Mouse (Mus musculus): Measurements from ENCODE around the gene Sema4c. TPM values are rescaled to one million over a fixed set of nuclear protein-coding genes. Genes with fewer than 3 reads are reported as not detected.

Gene Sema4c
- polyA plus RNA-seq, 1 experiment from 2014 or later, result 10.0 TPM

DNA sequence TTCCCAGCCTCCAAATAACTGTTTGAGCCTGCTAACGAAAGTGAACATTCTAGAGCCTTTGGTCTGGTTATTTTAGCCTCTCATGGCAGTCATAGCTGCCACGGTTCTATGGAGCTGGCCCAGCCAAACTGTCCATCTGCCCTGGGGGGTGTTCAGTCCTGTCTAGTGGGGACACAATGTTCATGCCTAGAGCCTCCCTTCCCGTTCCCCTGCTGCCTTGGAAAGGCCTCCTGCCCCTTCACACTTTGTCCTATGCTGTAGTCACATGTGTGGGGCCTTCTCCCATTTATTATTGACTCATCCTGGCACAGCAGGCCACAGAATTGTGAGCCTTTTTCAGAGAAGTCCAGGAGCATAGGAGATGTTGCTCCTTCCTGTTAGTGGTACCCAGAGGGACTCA, 39.9 kb downstream of the Sema4c start:
- no peak overlapping the region for H3K4me3 ChIP-seq
- no peak for ATAC-seq (ENCODE audit: extremely low read depth, insufficient number of reproducible peaks, low FRiP score, low TSS enrichment)
- H3K36me3 ChIP-seq, result peaks cover 76% of the 10 kb centered on the region
- 80% methylated on average over 3 of the region's 3 CpGs for WGBS
- no peak overlapping the region for H3K4me2 ChIP-seq
- no peaks in the 10 kb centered on the region for H3K27me3 ChIP-seq (replicated peaks)
- peaks cover 62% of the 10 kb centered on the region for H3K4me1 ChIP-seq
- H3K9me3 ChIP-seq, result no peaks in the 10 kb centered on the region
- H3K27ac ChIP-seq (replicated peaks), result no peak overlapping the region
- 0 out of 2 replicates have a peak overlapping the region, but pooled peaks have one; percentile 61 for H3K9ac ChIP-seq

DNA sequence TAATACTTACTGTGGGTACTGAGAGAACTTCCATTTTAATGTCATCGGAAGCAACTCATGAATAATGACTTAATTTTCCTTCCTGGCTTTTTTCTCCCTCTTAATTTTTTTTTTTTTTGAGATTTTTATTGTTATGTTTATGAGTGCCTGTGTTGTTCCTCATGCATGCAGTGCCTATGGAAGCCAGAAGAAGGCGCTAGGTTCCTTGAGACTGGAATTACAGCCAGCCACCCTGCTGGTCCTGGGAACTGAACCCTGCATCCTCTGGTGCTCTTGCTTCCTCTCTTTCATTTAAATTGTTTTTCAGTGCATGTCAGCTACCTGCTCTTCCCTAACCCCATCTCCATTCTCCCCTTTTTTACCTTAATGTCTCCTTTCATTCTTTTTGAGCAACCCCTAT, 44.4 kb downstream of the Sema4c start:
- peaks cover 3% of the 10 kb centered on the region; the same call in 1 of the 2 replicates for H3K9me3 ChIP-seq
- H3K27me3 ChIP-seq (replicated peaks), result no peaks in the 10 kb centered on the region
- peaks cover 32% of the 10 kb centered on the region for H3K36me3 ChIP-seq
- peaks cover 50% of the 10 kb centered on the region for H3K4me1 ChIP-seq
- 62% methylated on average over 2 of the region's 2 CpGs for WGBS
- no peak for ATAC-seq (ENCODE audit: extremely low read depth, insufficient number of reproducible peaks, low FRiP score, low TSS enrichment)
- H3K4me2 ChIP-seq, result peak overlapping the region; percentile 96
- no peak overlapping the region for H3K27ac ChIP-seq (replicated peaks)
- peak overlapping the region; percentile 72 for H3K4me3 ChIP-seq
- peak overlapping the region; percentile 87 for H3K9ac ChIP-seq

DNA sequence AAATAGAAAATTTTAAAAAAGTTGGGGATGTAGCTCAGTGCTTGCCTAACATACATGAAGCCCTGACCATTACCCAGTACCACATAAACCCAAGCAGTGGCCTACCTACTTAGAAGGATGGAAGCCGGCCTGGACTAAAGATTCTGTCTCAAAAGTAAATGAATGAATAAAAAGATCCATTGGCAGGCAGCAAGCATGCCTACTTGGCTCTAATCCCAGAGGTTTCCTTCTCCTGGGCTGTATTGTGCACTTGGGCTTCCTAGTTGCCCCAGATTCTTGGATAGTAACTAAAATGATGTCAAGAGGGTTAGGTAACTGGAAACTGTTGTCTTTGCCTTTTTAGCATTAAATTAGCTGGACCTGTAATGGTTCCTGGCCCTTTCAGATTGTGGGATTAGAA, 44.8 kb downstream of the Sema4c start:
- Histone ChIP-seq H3K27me3 (replicated peaks) (no peaks in the 10 kb centered on the region), H3K27ac (replicated peaks) (no peak overlapping the region)

DNA sequence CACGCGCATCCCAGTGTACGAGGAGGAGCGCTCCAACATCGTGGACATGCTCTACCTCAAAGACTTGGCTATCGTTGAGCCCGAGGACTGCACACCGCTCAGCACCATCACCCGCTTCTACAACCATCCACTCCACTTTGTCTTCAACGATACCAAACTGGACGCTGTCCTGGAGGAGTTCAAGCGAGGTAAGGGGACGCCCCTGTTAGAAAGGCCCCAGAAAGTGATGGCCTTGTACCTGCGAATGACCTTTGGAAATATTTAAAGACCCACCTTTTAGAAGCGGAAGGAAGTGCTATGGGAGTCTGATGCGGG, 45.2 kb downstream of the Sema4c start:
- peak overlapping the region; percentile 96 for H3K4me2 ChIP-seq
- no peak for ATAC-seq (ENCODE audit: extremely low read depth, insufficient number of reproducible peaks, low FRiP score, low TSS enrichment)
- peaks cover 42% of the 10 kb centered on the region for H3K4me1 ChIP-seq
- WGBS, result 1% methylated on average over 16 of the region's 16 CpGs
- H3K4me3 ChIP-seq, result peak overlapping the region; percentile 72
- peaks cover 24% of the 10 kb centered on the region for H3K36me3 ChIP-seq
- peak overlapping the region; percentile 87 for H3K9ac ChIP-seq
- H3K27me3 ChIP-seq (replicated peaks), result no peaks in the 10 kb centered on the region
- H3K9me3 ChIP-seq, result peaks cover 3% of the 10 kb centered on the region; the same call in 1 of the 2 replicates
- H3K27ac ChIP-seq (replicated peaks), result peak overlapping the region; percentile 95

More for the DNA sequence above, 44.8 kb downstream of the Sema4c start:
- Histone ChIP-seq H3K9ac (peak overlapping the region; percentile 87), H3K4me1 (peaks cover 46% of the 10 kb centered on the region), H3K9me3 (peaks cover 3% of the 10 kb centered on the region; the same call in 1 of the 2 replicates), H3K4me3 (peak overlapping the region; percentile 72), H3K36me3 (peaks cover 28% of the 10 kb centered on the region), H3K4me2 (peak overlapping the region; percentile 96)
- WGBS, result 9% methylated on average over 1 of the region's 1 CpGs
- no peak for ATAC-seq (ENCODE audit: extremely low read depth, insufficient number of reproducible peaks, low FRiP score, low TSS enrichment)

DNA sequence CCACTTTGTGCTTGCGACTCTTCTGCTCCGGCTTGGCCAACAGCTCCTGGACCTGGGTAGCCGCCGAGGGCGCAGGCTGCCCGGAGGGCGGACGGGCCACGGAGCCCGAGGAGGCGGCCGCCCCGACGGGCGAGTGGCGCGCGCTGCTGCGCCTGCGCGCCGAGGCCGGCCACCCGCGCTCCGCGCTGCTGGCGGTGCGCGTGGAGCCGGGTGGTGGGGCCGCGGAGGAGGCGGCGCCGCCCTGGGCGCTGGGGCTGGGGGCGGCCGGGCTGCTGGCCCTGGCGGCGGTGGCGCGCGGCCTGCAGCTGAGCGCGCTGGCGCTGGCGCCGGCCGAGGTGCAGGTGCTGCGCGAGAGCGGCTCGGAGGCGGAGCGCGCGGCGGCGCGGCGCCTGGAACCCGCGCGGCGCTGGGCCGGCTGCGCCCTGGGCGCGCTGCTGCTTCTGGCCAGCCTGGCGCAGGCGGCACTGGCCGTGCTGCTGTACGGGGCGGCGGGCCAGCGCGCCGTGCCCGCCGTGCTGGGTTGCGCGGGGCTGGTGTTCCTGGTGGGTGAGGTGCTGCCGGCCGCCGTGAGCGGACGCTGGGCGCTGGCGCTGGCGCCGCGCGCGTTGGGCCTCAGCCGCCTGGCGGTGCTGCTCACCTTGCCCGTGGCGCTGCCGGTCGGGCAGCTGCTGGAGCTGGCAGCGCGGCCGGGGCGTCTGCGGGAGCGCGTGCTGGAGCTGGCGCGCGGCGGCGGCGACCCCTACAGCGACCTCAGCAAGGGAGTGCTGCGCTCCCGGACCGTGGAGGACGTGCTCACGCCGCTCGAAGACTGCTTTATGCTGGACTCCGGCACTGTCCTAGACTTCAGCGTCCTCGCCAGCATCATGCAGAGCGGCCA, 45.8 kb downstream of the Sema4c start:
- Histone ChIP-seq H3K36me3 (peaks cover 29% of the 10 kb centered on the region), H3K4me2 (peak overlapping the region; percentile 96), H3K9me3 (peaks cover 3% of the 10 kb centered on the region; the same call in 1 of the 2 replicates), H3K4me1 (peaks cover 37% of the 10 kb centered on the region), H3K27ac (replicated peaks) (peak overlapping the region; percentile 95), H3K9ac (peak overlapping the region; percentile 87), H3K27me3 (replicated peaks) (no peaks in the 10 kb centered on the region), H3K4me3 (peak overlapping the region; percentile 72)
- WGBS, result under 1% methylated on average over 117 of the region's 126 CpGs
- ATAC-seq (ENCODE audit: extremely low read depth, insufficient number of reproducible peaks, low FRiP score, low TSS enrichment), result peak; percentile 52

DNA sequence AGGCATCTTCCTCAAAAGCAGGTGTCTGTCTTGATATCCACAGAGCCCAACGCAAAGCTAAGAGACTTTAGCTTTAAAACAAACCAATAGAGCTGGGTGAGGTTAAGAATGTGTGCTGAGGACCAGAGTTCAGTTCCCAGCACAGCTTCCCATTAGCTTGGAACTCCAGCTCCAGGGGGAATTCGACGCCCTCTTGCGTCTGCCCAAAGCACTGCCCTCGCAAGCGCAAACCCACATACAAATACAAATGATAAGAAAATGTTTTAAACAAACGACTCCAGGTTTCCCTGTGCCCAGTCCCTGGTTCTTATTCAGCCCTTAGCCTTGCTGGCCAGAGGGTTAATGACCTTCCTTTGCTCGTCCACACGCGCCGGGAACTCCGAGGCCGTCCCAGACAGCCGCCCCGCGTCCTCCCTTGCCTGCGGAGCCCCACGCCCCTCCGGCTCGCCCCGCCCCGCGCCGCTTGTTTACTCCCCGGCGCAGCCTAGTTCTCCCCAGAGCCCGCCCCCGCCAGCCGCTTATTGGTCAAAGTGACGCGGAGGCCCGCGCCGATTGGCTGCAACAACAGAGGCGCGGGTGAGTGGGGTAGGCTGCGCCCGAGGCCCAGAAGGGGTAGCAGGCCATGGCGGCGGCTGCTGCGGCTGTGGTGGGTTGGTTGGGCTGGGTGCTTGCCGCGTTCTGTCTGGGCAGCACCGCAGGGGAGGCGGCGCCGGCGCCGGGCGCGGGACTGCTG, 46.7 kb downstream of the Sema4c start, which contains the start of gene Cnnm3:
Gene Cnnm3 (plus strand): TSS at position 579 of the 733 bp plus-strand sequence.
- H3K9me3 ChIP-seq, result peaks cover 3% of the 10 kb centered on the region; the same call in 1 of the 2 replicates
- WGBS, result 1% methylated on average over 50 of the region's 51 CpGs

DNA sequence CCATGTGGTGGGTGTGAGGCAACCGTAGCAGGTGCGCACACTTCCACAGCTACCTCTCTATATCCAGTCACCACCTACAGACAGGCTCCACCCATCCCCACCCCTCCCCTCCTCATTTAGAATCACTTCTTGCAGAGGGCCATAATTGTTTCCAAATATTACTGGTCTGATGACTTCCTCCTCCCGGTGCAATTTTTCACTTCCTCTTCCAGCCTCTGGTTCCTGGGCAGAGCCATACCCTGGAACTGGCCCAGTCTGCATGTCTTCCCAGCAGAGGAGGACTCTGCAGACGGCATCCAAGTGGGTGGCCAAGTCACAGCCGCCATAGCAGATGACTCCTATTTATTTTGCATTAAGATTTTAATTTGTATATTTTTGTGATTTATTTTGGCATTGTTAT, 49.9 kb downstream of the Sema4c start:
- H3K27ac ChIP-seq (replicated peaks), result no peak overlapping the region
- no peak overlapping the region for H3K9ac ChIP-seq
- peaks cover 3% of the 10 kb centered on the region; the same call in 1 of the 2 replicates for H3K9me3 ChIP-seq
- peaks cover 5% of the 10 kb centered on the region for H3K4me1 ChIP-seq
- ATAC-seq (ENCODE audit: extremely low read depth, insufficient number of reproducible peaks, low FRiP score, low TSS enrichment), result no peak
- H3K4me2 ChIP-seq, result no peak overlapping the region
- H3K4me3 ChIP-seq, result no peak overlapping the region
- 82% methylated on average over 5 of the region's 5 CpGs for WGBS
- no peaks in the 10 kb centered on the region for H3K27me3 ChIP-seq (replicated peaks)
- peaks cover 23% of the 10 kb centered on the region for H3K36me3 ChIP-seq

More for the DNA sequence above, 46.7 kb downstream of the Sema4c start, which contains the start of gene Cnnm3:
- peak within 1 kb of the TSS; percentile 95 for H3K27ac ChIP-seq (replicated peaks)
- peaks cover 34% of the 10 kb centered on the region for H3K4me1 ChIP-seq
- peak within 1 kb of the TSS; percentile 96 for H3K4me2 ChIP-seq
- peaks cover 27% of the 10 kb centered on the region for H3K36me3 ChIP-seq
- peak within 1 kb of the TSS; percentile 72 for H3K4me3 ChIP-seq
- H3K27me3 ChIP-seq (replicated peaks), result no peaks in the 10 kb centered on the region
- peak; percentile 94 for ATAC-seq (ENCODE audit: extremely low read depth, insufficient number of reproducible peaks, low FRiP score, low TSS enrichment)
- peak within 1 kb of the TSS; percentile 87 for H3K9ac ChIP-seq

DNA sequence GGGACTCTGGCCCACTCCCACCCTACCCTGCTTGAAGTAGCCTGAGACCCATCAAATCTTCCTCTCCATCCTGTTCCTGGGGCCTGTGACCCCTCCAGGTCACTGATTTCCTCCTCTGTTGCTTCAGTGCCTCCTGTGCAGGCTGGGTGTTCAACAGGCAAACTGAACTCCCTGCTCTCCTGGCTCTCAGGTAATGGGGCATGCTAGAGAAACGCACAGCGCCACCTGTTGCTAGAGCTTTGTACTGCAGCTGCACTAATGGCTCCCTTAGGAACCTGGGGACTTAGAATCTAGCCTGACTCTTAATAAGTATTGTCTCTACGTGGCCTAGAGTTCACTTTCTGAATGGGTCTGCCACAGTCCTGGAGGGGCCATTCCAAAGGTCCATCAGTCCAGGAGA, 56.9 kb downstream of the Sema4c start:
- Histone ChIP-seq H3K9ac (no peak overlapping the region), H3K27ac (replicated peaks) (no peak overlapping the region), H3K36me3 (peaks cover 40% of the 10 kb centered on the region), H3K4me1 (peaks cover 8% of the 10 kb centered on the region; the same call in 1 of the 2 replicates), H3K27me3 (replicated peaks) (no peaks in the 10 kb centered on the region), H3K9me3 (no peaks in the 10 kb centered on the region), H3K4me2 (no peak overlapping the region), H3K4me3 (no peak overlapping the region)
- no peak for ATAC-seq (ENCODE audit: extremely low read depth, insufficient number of reproducible peaks, low FRiP score, low TSS enrichment)
- 5% methylated on average over 3 of the region's 3 CpGs for WGBS

Small RNA genes lying within 50 kb of the gene (microRNA-seq; reads per million reads assigned to microRNA genes)
- gene Gm47280, result not detected

Other genes with a start within 250 kb of the Sema4c start
- 39.0 and 39.5 TPM in 2 replicates for gene Kansl3, start 189.2 kb downstream of the Sema4c start, polyA plus RNA-seq (2015; fragmentation: Nextera tagmentation; extraction: Ambion mirVana)
- 0.78 and 0.89 TPM in 2 replicates for gene Fer1l5, start 186.1 kb downstream of the Sema4c start, polyA plus RNA-seq (2015; fragmentation: Nextera tagmentation; extraction: Ambion mirVana)
- gene Lman2l, start 113.1 kb downstream of the Sema4c start, polyA plus RNA-seq (2015; fragmentation: Nextera tagmentation; extraction: Ambion mirVana), result 44.2 and 49.5 TPM in 2 replicates
- gene Cnnm4, start 86.7 kb downstream of the Sema4c start, polyA plus RNA-seq (2015; fragmentation: Nextera tagmentation; extraction: Ambion mirVana), result 6.3 and 6.7 TPM in 2 replicates
- 2.0 and 2.4 TPM in 2 replicates for gene Cnnm3, start 46.5 kb downstream of the Sema4c start, polyA plus RNA-seq (2015; fragmentation: Nextera tagmentation; extraction: Ambion mirVana)
- gene Ankrd23, start 21.5 kb downstream of the Sema4c start, polyA plus RNA-seq (2015; fragmentation: Nextera tagmentation; extraction: Ambion mirVana), result 17.7 and 20.1 TPM in 2 replicates
- not detected in 2 replicates for gene Gm42417, start 18.9 kb downstream of the Sema4c start, polyA plus RNA-seq (2015; fragmentation: Nextera tagmentation; extraction: Ambion mirVana)
- gene Ankrd39, start 10.9 kb downstream of the Sema4c start, polyA plus RNA-seq (2015; fragmentation: Nextera tagmentation; extraction: Ambion mirVana), result 23.6 and 27.2 TPM in 2 replicates
- gene Fam178b, start 124.8 kb upstream of the Sema4c start, polyA plus RNA-seq (2015; fragmentation: Nextera tagmentation; extraction: Ambion mirVana), result 2.1 TPM in 2 replicates
- 1,082 and 1,332 TPM in 2 replicates for gene Cox5b, start 133.1 kb upstream of the Sema4c start, polyA plus RNA-seq (2015; fragmentation: Nextera tagmentation; extraction: Ambion mirVana)
- 0.13 TPM in 1 of 2 replicates, not detected in the other for gene 4933424G06Rik, start 151.8 kb upstream of the Sema4c start, polyA plus RNA-seq (2015; fragmentation: Nextera tagmentation; extraction: Ambion mirVana)
- gene Actr1b, start 156.1 kb upstream of the Sema4c start, polyA plus RNA-seq (2015; fragmentation: Nextera tagmentation; extraction: Ambion mirVana), result 85.5 and 90.6 TPM in 2 replicates
- gene Zap70, start 203.4 kb upstream of the Sema4c start, polyA plus RNA-seq (2015; fragmentation: Nextera tagmentation; extraction: Ambion mirVana), result 0.31 and 0.34 TPM in 2 replicates

Measured in heart, embryonic 13.5 days (tissue).